ENCODE assay signal across 8 mouse cellular contexts in genomic region chr9:123237739-123238138, GRCm38 (mm10). TPM values are rescaled to one million over a fixed set of nuclear protein-coding genes. Genes with fewer than 3 reads are reported as not detected.
A peak's percentile ranks its signal among the peaks of the same experiment; 100 is the strongest.
DNase-seq lines count a peak whose midpoint lies in the region; ATAC-seq and TF ChIP-seq lines count a peak whose summit lies in the region.

No protein-coding gene starts in this region.

- H3K9me3 ChIP-seq in hindbrain, embryonic 13.5 days = no peaks in the 10 kb centered on the region
- no peaks in the 10 kb centered on the region for H3K9me3 ChIP-seq in hindbrain, embryonic 14.5 days (ENCODE audit: control insufficient read depth, low read length)
- H3K9me3 ChIP-seq in stomach, postnatal 0 days (ENCODE audit: control insufficient read depth, low read length) = no peaks in the 10 kb centered on the region

- peaks cover 13% of the 10 kb centered on the region for H3K4me1 ChIP-seq in hindbrain, embryonic 13.5 days (replicated peaks)
- H3K4me1 ChIP-seq in hindbrain, embryonic 14.5 days (replicated peaks; ENCODE audit: control insufficient read depth, insufficient read depth, low read length) = no peaks in the 10 kb centered on the region
- peaks cover 21% of the 10 kb centered on the region for H3K4me1 ChIP-seq in brown adipose tissue, adult 24 weeks (ENCODE audit: control insufficient read depth, insufficient read depth, insufficient read length, low read length)
- H3K4me1 ChIP-seq in stomach, postnatal 0 days (replicated peaks; ENCODE audit: control insufficient read depth, insufficient read depth) = peaks cover 5% of the 10 kb centered on the region; the same call in 1 of the 2 replicates

- H3K9ac ChIP-seq in hindbrain, embryonic 13.5 days = no peak overlapping the region
- H3K9ac ChIP-seq in hindbrain, embryonic 14.5 days = no peak overlapping the region
- no peak overlapping the region for H3K9ac ChIP-seq in stomach, postnatal 0 days (ENCODE audit: low read length)

- no peak for TF ChIP-seq EP300 in stomach, postnatal 0 days (optimal IDR thresholded peaks at IDR 0.05)

- intact Hi-C loops in heart, postnatal 25 days (cut with DNase I) = no loop called here

- DNase-seq in hindbrain, embryonic 14.5 days (ENCODE audit: low spot score) = no peak
- peak; percentile 31 for DNase-seq in heart, postnatal 25 days (ENCODE audit: low spot score)
- DNase-seq in liver = peak; percentile 25
- peak; percentile 52 for DNase-seq in stomach, postnatal 0 days (ENCODE audit: low spot score)
- DNase-seq in cerebellum, adult 9-10 months = no peak
- no peak for DNase-seq in right cerebral cortex, postnatal 4 days

- H3K4me3 ChIP-seq in hindbrain, embryonic 13.5 days = no peak overlapping the region
- H3K4me3 ChIP-seq in hindbrain, embryonic 14.5 days (replicated peaks; ENCODE audit: low read length) = no peak overlapping the region
- H3K4me3 ChIP-seq in brown adipose tissue, adult 24 weeks (ENCODE audit: insufficient read depth, low read depth, low read length) = no peak overlapping the region
- H3K4me3 ChIP-seq in stomach, postnatal 0 days (ENCODE audit: low read depth, low read length) = no peak overlapping the region

- H3K27ac ChIP-seq in hindbrain, embryonic 13.5 days = 0 out of 2 replicates have a peak overlapping the region, but pooled peaks have one; percentile 44
- H3K27ac ChIP-seq in hindbrain, embryonic 14.5 days = no peak overlapping the region
- H3K27ac ChIP-seq in brown adipose tissue, adult 24 weeks (replicated peaks; ENCODE audit: low read depth, low read length) = peak overlapping the region; percentile 80
- H3K27ac ChIP-seq in stomach, postnatal 0 days (replicated peaks) = peak overlapping the region; percentile 72; the same call in 1 of the 2 replicates

- no peaks in the 10 kb centered on the region for H3K36me3 ChIP-seq in hindbrain, embryonic 13.5 days
- H3K36me3 ChIP-seq in hindbrain, embryonic 14.5 days (replicated peaks; ENCODE audit: control insufficient read depth, insufficient read depth) = no peaks in the 10 kb centered on the region
- H3K36me3 ChIP-seq in stomach, postnatal 0 days (ENCODE audit: control insufficient read depth, insufficient read depth, low read length) = no peaks in the 10 kb centered on the region

- no peak for ATAC-seq in hindbrain, embryonic 13.5 days (ENCODE audit: low FRiP score)
- no peak for ATAC-seq in hindbrain, embryonic 14.5 days (ENCODE audit: low FRiP score)
- ATAC-seq in stomach, postnatal 0 days (ENCODE audit: low FRiP score, low TSS enrichment) = peak; percentile 69

- TF ChIP-seq CTCF in stomach, postnatal 0 days (IDR thresholded peaks at IDR 0.05; ENCODE audit: low read depth) = peak; percentile 28; the same call in 1 of the 2 replicates

- no peak overlapping the region for H3K4me2 ChIP-seq in hindbrain, embryonic 13.5 days
- H3K4me2 ChIP-seq in hindbrain, embryonic 14.5 days (replicated peaks) = no peak overlapping the region
- H3K4me2 ChIP-seq in stomach, postnatal 0 days (replicated peaks; ENCODE audit: low read depth) = peak overlapping the region; percentile 14; the same call in 1 of the 2 replicates

- WGBS in hindbrain, embryonic 13.5 days = 37% methylated on average over 2 of the region's 2 CpGs
- WGBS in hindbrain, embryonic 14.5 days = 33% methylated on average over 2 of the region's 2 CpGs
- 24% methylated on average over 2 of the region's 2 CpGs for WGBS in stomach, postnatal 0 days

- H3K27me3 ChIP-seq in hindbrain, embryonic 13.5 days = 0 out of 2 replicates have a peak, but pooled peaks cover 3% of the 10 kb centered on the region
- no peaks in the 10 kb centered on the region for H3K27me3 ChIP-seq in hindbrain, embryonic 14.5 days (ENCODE audit: control insufficient read depth, insufficient read depth, low read length)
- no peaks in the 10 kb centered on the region for H3K27me3 ChIP-seq in stomach, postnatal 0 days (ENCODE audit: control insufficient read depth, insufficient read depth, low read length)

RNA-seq across cellular contexts. Expression of gene Cdcp1, which starts 21.9 kb away (rescaled TPM):
- 0.09 and 0.16 TPM in 2 replicates for polyA plus RNA-seq in hindbrain, embryonic 13.5 days (2015; fragmentation: Nextera tagmentation; extraction: Ambion mirVana)
- polyA plus RNA-seq in hindbrain, embryonic 14.5 days (2014; fragmentation: Nextera tagmentation; extraction: Ambion mirVana) = 0.09 and 0.33 TPM in 2 replicates
- polyA plus RNA-seq in brown adipose tissue, adult 24 weeks (2012; ENCODE audit: insufficient read depth, insufficient read length, missing spikeins) = not detected in 2 replicates
- under 1 TPM; 0.08 TPM for total RNA-seq in heart, postnatal 25 days (2021)
- polyA plus RNA-seq in stomach, postnatal 0 days (2015; fragmentation: Nextera tagmentation; extraction: Ambion mirVana) = 7.4 and 7.9 TPM in 2 replicates

RNA-seq across cellular contexts. Expression of gene Tmem158, which starts 22.8 kb away (rescaled TPM):
- polyA plus RNA-seq in hindbrain, embryonic 13.5 days (2015; fragmentation: Nextera tagmentation; extraction: Ambion mirVana) = 22.0 and 24.5 TPM in 2 replicates
- 35.2 and 42.0 TPM in 2 replicates for polyA plus RNA-seq in hindbrain, embryonic 14.5 days (2014; fragmentation: Nextera tagmentation; extraction: Ambion mirVana)
- polyA plus RNA-seq in brown adipose tissue, adult 24 weeks (2012; ENCODE audit: insufficient read depth, insufficient read length, missing spikeins) = 0.88 and 1.4 TPM in 2 replicates
- total RNA-seq in heart, postnatal 25 days (2021) = 1 to 10 TPM; 7.3 to 8.0 TPM
- 15.1 and 16.8 TPM in 2 replicates for polyA plus RNA-seq in stomach, postnatal 0 days (2015; fragmentation: Nextera tagmentation; extraction: Ambion mirVana)

Comparison
In these comparisons a context has a peak if more than half of its experiments do, and no peak if none do; other contexts are left out.
1. DNase-seq: peak in heart, postnatal 25 days (single experiment), liver (single experiment) and stomach, postnatal 0 days (single experiment); none in hindbrain, embryonic 14.5 days (single experiment), cerebellum, adult 9-10 months (single experiment) and right cerebral cortex, postnatal 4 days (single experiment).